Mouse (Mus musculus) midbrain, embryonic 10.5 days (tissue): Measurements from ENCODE around the gene Popdc2. TPM values are rescaled to one million over a fixed set of nuclear protein-coding genes. Genes with fewer than 3 reads are reported as not detected.

Experiments used
- DNase-seq: peaks from one replicate; pipeline ENCODE4 v3.0.0-alpha.2; 2017; ENCODE audit warnings: low spot score
- H3K27ac ChIP-seq: fragments of 300-500 bp; sonication (generic); replicated peaks from 2 replicates; pipeline ENCODE4 v1.5.1; 2016; ENCODE audit warnings: mild to moderate bottlenecking
- H3K27me3 ChIP-seq: fragments of 300-500 bp; sonication (generic); 2 replicates; pipeline ENCODE4 v1.6.1; 2016; ENCODE audit warnings: low read depth, mild to moderate bottlenecking; ENCODE audit not compliant: poor library complexity, severe bottlenecking
- H3K36me3 ChIP-seq: fragments of 300-500 bp; sonication (generic); 2 replicates; pipeline ENCODE4 v1.6.1; 2016; ENCODE audit warnings: mild to moderate bottlenecking, moderate library complexity
- H3K4me1 ChIP-seq: fragments of 300-500 bp; sonication (generic); 2 replicates; pipeline ENCODE4 v1.6.1; 2016
- H3K4me3 ChIP-seq: fragments of 300-500 bp; sonication (generic); 2 replicates; pipeline ENCODE4 v1.5.1; 2016; ENCODE audit warnings: mild to moderate bottlenecking, moderate library complexity
- H3K9me3 ChIP-seq: fragments of 300-500 bp; sonication (generic); replicated peaks from 2 replicates; pipeline ENCODE4 v1.6.1; 2016; ENCODE audit warnings: mild to moderate bottlenecking
- WGBS: fragments of 180-500 bp; shearing (Covaris S2); methylation state at CpG from one replicate; pipeline ENCODE4 v1.1.7; 2016; 5-methylcytosine and 5-hydroxymethylcytosine counted together
- polyA plus RNA-seq: library from polyadenylated mRNA; unstranded; fragments of >200 nt; fragmentation: Nextera tagmentation; extraction: Ambion mirVana; gene quantifications from 2 replicates; pipeline ENCODE4 v1.2.1, GENCODE M21; 2016

The Popdc2 gene
- polyA plus RNA-seq, 1 experiment from 2014 or later = 1.3 TPM

DNA sequence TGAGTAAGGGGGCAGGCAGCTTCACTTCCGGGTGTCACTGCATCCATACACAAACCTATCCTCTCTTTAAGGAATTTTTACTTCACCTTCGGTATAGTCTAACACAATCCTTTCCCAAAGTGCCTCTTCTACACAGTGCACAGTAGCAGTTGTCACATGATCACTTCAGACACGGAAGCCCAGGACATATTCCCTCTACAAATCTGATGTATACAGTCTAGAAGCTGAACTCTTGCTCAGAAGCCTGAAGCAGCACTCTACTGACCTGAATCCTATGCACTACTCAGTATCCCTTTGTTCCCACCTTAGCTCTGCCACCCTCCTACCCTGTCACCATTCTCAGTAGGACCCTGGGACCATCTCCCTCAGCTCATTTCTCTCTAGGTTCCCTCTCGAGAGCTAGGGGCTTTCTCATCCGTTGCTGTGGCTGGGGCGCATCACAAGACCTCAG lies 23.2 kb downstream of the Popdc2 start:
- no peaks in the 10 kb centered on the region for H3K4me1 ChIP-seq
- no peak overlapping the region for H3K4me3 ChIP-seq
- WGBS = 89% methylated on average over 6 of the region's 6 CpGs
- H3K9me3 ChIP-seq = no peaks in the 10 kb centered on the region
- no peaks in the 10 kb centered on the region for H3K36me3 ChIP-seq
- no peaks in the 10 kb centered on the region for H3K27me3 ChIP-seq
- no peak for DNase-seq
- no peak overlapping the region for H3K27ac ChIP-seq

DNA sequence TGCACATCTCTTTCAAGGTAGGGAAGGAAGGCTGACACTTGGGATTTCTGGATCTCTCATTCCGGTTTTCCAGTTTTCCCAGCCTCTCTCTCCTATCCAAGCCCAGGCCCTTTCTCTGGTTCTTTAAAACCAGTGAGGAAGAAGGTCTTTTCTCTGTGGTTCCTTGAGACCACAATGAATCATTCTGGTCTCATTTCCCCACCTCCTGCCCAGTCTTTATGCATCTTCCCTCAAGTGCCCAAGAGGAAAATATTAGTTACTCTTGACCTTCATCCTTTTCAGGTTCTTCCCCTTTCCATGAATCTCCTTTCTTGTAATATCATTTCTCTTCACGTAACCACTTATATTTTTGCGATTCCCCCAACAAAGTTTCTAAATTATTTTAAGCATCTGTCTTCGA lies 23.7 kb downstream of the Popdc2 start:
- Histone ChIP-seq H3K4me1 (no peaks in the 10 kb centered on the region), H3K4me3 (no peak overlapping the region), H3K9me3 (no peaks in the 10 kb centered on the region), H3K27me3 (no peaks in the 10 kb centered on the region), H3K36me3 (no peaks in the 10 kb centered on the region), H3K27ac (no peak overlapping the region)
- DNase-seq = no peak
- 93% methylated on average over 4 of the region's 4 CpGs for WGBS

DNA sequence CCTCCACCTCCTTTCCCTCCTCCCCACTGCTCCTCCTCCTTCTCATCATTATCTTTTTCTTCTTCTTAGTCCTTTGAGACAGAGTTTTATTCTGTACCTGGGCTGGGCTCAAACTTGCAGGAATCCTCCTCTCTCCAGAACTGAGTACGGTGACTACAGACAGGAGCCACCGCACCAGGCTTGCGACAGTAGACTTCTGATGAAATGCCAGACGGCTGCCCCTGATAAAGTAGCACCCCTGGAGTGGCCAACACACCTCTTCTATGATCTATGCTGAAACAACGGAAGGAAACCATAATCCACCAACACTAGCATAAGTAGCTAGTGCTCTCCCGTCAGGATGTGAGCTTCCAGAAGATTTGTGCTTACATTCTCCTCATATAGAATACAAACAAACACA lies 25.4 kb downstream of the Popdc2 start:
- Histone ChIP-seq H3K4me3 (no peak overlapping the region), H3K36me3 (no peaks in the 10 kb centered on the region)
- WGBS = 93% methylated on average over 6 of the region's 6 CpGs

DNA sequence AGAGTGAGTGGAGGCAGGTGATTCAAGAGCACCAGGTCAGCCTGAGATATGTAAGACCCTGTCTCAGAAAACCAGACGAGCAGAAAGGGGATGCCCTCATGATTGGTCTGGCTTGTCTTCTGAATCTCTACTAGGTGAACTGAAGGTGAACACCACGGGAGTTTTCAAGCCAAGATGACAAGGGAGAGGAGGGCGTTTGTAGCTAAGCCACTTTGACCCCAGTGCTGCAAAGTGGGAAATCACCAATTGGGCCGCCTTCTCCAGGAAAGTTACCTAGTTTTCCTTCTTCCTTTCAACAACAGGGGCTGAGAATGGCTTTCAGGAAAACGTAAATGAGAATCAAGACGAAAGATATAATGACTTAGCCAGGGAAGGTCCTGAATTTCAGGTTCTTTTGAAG lies 26.7 kb downstream of the Popdc2 start:
- no peaks in the 10 kb centered on the region for H3K9me3 ChIP-seq
- no peaks in the 10 kb centered on the region for H3K27me3 ChIP-seq
- no peak overlapping the region for H3K4me3 ChIP-seq
- 77% methylated on average over 6 of the region's 6 CpGs for WGBS
- no peaks in the 10 kb centered on the region for H3K4me1 ChIP-seq
- DNase-seq = no peak
- H3K36me3 ChIP-seq = no peaks in the 10 kb centered on the region
- H3K27ac ChIP-seq = no peak overlapping the region

More for the DNA sequence above, 25.4 kb downstream of the Popdc2 start:
- Histone ChIP-seq H3K9me3 (no peaks in the 10 kb centered on the region), H3K27me3 (no peaks in the 10 kb centered on the region), H3K27ac (no peak overlapping the region), H3K4me1 (no peaks in the 10 kb centered on the region)
- no peak for DNase-seq

DNA sequence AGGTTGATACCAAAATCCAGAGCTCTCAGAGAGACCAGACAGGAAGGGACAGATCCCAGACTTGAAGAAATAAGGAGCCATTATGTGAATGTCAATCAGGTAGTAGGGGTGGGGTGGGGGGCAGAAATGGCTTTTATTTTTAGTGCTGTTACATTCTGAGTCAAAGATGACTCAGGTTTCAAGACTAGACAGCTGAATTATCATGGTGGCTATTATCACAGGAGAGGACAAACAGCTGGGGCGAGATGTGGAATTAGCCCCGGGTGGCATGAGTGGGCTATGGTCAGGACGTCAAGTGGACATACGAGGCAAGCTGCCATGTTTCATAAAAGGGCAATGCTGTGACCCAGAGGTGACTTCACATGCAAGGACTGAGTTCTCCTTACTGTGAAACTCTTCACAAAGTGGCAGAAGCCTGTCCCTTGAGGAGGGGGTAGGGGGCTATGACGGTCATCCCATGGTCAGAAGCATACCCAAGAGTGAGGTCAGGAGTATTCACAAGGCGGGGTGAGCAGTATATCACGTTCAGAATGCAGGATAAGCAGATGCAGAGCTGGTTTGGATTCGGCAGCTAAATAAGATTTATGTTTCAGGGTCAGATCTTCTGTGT lies 27.4 kb downstream of the Popdc2 start:
- Histone ChIP-seq H3K27ac (no peak overlapping the region), H3K36me3 (no peaks in the 10 kb centered on the region), H3K27me3 (no peaks in the 10 kb centered on the region), H3K9me3 (no peaks in the 10 kb centered on the region), H3K4me1 (no peaks in the 10 kb centered on the region), H3K4me3 (no peak overlapping the region)
- no peak for DNase-seq
- 86% methylated on average over 8 of the region's 8 CpGs for WGBS

GRCm38 (mm10) chr16:38390322-38390721 lies 28.3 kb downstream of the Popdc2 start:
- H3K4me1 ChIP-seq = no peaks in the 10 kb centered on the region
- no peak overlapping the region for H3K27ac ChIP-seq
- H3K9me3 ChIP-seq = no peaks in the 10 kb centered on the region
- no peaks in the 10 kb centered on the region for H3K27me3 ChIP-seq
- no peaks in the 10 kb centered on the region for H3K36me3 ChIP-seq
- 92% methylated on average over 7 of the region's 7 CpGs for WGBS
- no peak overlapping the region for H3K4me3 ChIP-seq
- DNase-seq = no peak

DNA sequence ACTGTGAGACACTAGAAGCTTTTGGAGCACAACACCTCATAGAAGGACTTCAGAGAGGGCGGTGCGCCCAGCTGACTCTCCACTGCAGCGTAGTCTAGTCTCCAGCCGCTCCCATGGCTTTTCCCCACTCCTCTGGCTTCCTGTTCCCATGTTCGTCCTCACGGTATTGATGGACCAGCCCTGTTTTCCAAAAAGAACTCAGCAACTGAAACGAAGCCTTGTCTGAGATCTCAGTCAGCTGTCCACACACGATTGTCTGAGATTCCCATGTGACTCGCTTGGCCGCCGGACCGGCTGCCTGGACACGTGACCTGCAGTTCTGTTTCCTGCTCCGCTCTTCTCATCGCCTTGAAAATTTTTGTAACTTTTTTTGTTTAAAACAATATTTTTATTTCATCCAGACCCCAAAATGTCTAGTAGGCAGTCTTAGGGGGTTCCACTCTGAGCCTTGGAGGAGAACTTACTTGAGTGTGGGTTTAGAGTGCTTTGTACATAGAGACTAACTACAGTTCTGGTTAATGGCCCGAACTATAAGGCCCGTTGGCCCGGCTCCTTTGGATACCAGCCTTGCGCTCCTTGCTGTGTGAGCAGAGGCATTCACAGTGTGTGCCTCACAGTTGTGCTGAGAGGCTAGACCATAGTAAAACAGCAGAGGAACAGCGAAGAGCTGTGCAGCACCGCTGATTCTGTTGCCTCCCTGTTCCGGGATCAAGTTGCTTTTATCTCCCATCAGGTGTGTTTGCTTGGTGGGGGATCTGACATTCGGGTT lies 30.3 kb downstream of the Popdc2 start:
- Histone ChIP-seq H3K9me3 (no peaks in the 10 kb centered on the region), H3K4me1 (no peaks in the 10 kb centered on the region), H3K36me3 (no peaks in the 10 kb centered on the region), H3K27ac (no peak overlapping the region), H3K4me3 (no peak overlapping the region), H3K27me3 (no peaks in the 10 kb centered on the region)
- 85% methylated on average over 23 of the region's 23 CpGs for WGBS
- DNase-seq = no peak

GRCm38 (mm10) chr16:38394191-38394618 lies 32.2 kb downstream of the Popdc2 start:
- no peak overlapping the region for H3K4me3 ChIP-seq
- no peaks in the 10 kb centered on the region for H3K27me3 ChIP-seq
- DNase-seq = no peak
- 89% methylated on average over 8 of the region's 8 CpGs for WGBS
- peaks cover 2% of the 10 kb centered on the region for H3K4me1 ChIP-seq
- no peaks in the 10 kb centered on the region for H3K9me3 ChIP-seq
- H3K27ac ChIP-seq = no peak overlapping the region
- H3K36me3 ChIP-seq = no peaks in the 10 kb centered on the region

GRCm38 (mm10) chr16:38395060-38395730 lies 33.2 kb downstream of the Popdc2 start:
- Histone ChIP-seq H3K27me3 (no peaks in the 10 kb centered on the region), H3K9me3 (no peaks in the 10 kb centered on the region), H3K4me3 (no peak overlapping the region), H3K36me3 (no peaks in the 10 kb centered on the region), H3K27ac (no peak overlapping the region), H3K4me1 (peaks cover 12% of the 10 kb centered on the region)
- 81% methylated on average over 6 of the region's 6 CpGs for WGBS
- no peak for DNase-seq

DNA sequence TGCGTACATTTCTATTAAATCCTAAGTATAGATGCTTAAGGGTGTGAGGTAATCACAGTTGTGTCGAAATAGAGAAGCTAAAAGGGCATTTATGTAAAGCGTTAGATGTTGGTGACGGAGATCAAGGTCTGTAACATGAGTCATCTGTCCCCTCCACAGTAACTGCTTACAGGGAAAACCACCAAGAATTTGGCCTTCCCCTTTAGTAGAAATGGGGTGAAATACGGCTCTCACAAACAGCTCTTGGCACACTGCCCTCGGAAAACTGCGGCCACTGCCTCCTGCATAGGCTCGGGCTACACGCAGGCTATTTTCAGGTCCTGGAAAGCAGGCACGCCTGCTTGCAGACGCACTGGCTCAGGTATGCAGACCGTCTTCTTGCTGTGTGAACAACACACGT lies 34.1 kb downstream of the Popdc2 start:
- Histone ChIP-seq H3K4me3 (no peak overlapping the region), H3K4me1 (peaks cover 19% of the 10 kb centered on the region), H3K36me3 (no peaks in the 10 kb centered on the region), H3K9me3 (no peaks in the 10 kb centered on the region), H3K27me3 (no peaks in the 10 kb centered on the region), H3K27ac (no peak overlapping the region)
- 90% methylated on average over 13 of the region's 13 CpGs for WGBS
- DNase-seq = no peak

DNA sequence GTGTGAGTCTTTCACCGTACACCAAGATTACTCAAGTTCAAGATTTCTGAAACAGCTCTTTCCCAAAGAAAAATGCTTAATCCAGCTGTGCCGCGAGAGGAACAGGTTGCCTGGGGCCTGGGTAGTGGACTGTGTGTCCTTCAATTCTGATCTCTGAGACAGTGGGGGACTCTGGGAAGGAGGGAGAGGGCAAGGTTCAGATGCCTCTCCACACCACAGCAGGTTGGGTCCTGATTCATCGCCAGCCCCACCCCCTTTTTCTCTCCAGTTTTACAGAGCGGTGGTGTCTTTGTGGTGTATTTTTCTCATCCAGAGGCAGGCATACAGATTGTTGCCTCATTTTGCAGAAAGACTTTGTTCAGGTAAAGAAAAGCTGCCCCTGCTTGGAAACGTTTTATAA lies 36.3 kb downstream of the Popdc2 start:
- Histone ChIP-seq H3K4me3 (no peak overlapping the region), H3K36me3 (no peaks in the 10 kb centered on the region), H3K9me3 (no peaks in the 10 kb centered on the region), H3K4me1 (peaks cover 19% of the 10 kb centered on the region), H3K27ac (no peak overlapping the region), H3K27me3 (no peaks in the 10 kb centered on the region)
- DNase-seq = no peak
- WGBS = 87% methylated on average over 6 of the region's 6 CpGs

DNA sequence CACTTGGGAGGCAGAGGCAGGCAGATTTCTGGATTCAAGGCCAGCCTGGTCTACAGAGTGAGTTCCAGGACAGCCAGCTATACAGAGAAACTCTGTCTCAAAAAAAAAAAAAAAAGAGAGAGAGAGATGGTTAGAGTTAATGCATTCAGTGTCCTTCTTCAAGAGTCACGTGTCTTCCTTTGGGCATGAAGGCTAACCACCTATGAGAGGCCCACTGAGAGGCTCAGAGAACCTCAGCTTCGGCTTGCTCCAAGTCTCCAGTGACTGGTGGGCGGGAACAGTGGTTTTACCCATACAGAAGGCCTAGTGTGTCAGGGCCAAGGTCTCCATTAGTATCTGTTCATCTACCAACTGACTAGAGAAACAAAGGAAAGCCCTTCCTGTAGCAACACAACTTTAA lies 37.1 kb downstream of the Popdc2 start:
- Histone ChIP-seq H3K9me3 (no peaks in the 10 kb centered on the region), H3K4me3 (peak overlapping the region; percentile 37), H3K27ac (peak overlapping the region; percentile 82), H3K4me1 (peaks cover 19% of the 10 kb centered on the region), H3K36me3 (no peaks in the 10 kb centered on the region), H3K27me3 (no peaks in the 10 kb centered on the region)
- DNase-seq = no peak
- 71% methylated on average over 3 of the region's 3 CpGs for WGBS
